Mouse (Mus musculus): ENCODE data around the gene Ibtk. TPM values are rescaled to one million over a fixed set of nuclear protein-coding genes. Genes with fewer than 3 reads are reported as not detected.

Ibtk gene
- total and polyA plus RNA-seq, 3 experiments, result 20.0 to 53.7 (median 21.1) TPM

DNA sequence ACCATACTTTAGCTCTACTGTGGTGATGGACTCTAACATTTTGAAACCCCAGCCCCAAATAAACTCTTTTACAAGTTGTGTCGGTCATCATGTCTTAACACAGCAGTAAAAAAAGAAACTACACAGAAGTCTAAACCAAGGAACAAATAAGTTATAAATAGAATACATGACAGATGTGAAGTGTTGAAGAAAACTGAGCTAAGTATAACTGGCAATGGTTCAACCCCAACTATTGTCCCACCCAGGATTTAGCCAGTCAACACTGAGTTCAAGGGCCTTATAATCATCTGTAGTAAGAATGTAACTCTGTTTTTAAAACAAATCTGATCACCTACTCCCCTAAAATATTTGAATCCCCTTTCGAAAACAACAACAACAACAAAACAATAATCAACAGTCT is 3.6 kb downstream of the Ibtk start:
- Histone ChIP-seq H3K27ac (ENCODE audit: control insufficient read depth, low read depth, low read length) (no peak overlapping the region), H3K4me1 (ENCODE audit: control insufficient read depth in 1 of 2, insufficient read depth in 2 of 2, low read length in 2 of 2) (peaks cover 0 to 6% of the 10 kb centered on the region in 2 experiments; a peak in 1 of 4 replicates), H3K4me3 (ENCODE audit: control insufficient read depth in 1 of 2, insufficient read depth in 1 of 2, low read depth in 2 of 2, low read length in 2 of 2) (no peak overlapping the region), H3K79me2 (ENCODE audit: control insufficient read depth, insufficient read depth, low read length, poor library complexity) (peaks cover 32% of the 10 kb centered on the region), H3K36me3 (ENCODE audit: control insufficient read depth in 1 of 2, insufficient read depth in 2 of 2, low read length in 2 of 2) (peaks cover 10 to 14% of the 10 kb centered on the region in 2 experiments), H3K9ac (ENCODE audit: control insufficient read depth, low read depth, low read length, poor library complexity, severe bottlenecking) (no peak overlapping the region), H3K9me3 (replicated peaks; ENCODE audit: insufficient read depth, low read length) (no peaks in the 10 kb centered on the region), H3K27me3 (ENCODE audit: control insufficient read depth in 1 of 2, insufficient read depth in 2 of 2, low read length in 2 of 2) (no peaks in the 10 kb centered on the region)
- TF ChIP-seq MXI1 (IDR thresholded peaks at IDR 0.05; ENCODE audit: low read depth, low read length) (no peak), BHLHE40 (IDR thresholded peaks at IDR 0.05; ENCODE audit: borderline replicate concordance, low read depth, low read length) (no peak), NELFE (IDR thresholded peaks at IDR 0.05; ENCODE audit: low read depth, low read length) (no peak), MAX (IDR thresholded peaks at IDR 0.05; ENCODE audit: low read length) (no peak), HCFC1 (IDR thresholded peaks at IDR 0.05; ENCODE audit: low read depth, low read length) (no peak), MAFK (IDR thresholded peaks at IDR 0.05; ENCODE audit: borderline replicate concordance, low read depth, low read length) (no peak)
- no peak for DNase-seq (ENCODE audit: low read depth, low spot score)

DNA sequence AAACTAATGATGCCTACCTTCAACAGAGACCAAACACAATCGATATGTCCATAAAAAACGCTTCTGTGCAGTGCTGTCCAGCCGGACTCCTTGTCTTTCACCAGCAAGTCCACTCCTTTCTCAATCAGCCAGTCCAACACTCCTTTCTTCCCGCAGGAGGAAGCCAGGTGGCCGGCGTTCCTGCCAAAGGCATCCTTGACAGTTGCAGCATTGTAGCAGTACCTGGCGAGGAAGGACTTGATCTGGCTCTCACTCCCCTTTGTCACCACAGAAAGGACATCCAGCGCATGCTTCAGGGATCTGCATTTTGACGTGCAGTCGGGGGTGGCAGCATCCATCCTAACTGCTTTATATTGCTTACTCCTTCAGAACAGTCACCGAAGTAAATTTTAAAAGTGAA is 5.8 kb downstream of the Ibtk start:
- no peak for DNase-seq (ENCODE audit: low read depth, low spot score)
- H3K9me3 ChIP-seq (replicated peaks; ENCODE audit: insufficient read depth, low read length), result no peaks in the 10 kb centered on the region
- no peak for TF ChIP-seq MEF2A (IDR thresholded peaks at IDR 0.05; ENCODE audit: extremely low read depth, insufficient replicate concordance, low read depth, low read length, poor library complexity, severe bottlenecking)
- no peak for TF ChIP-seq ZNF384 (IDR thresholded peaks at IDR 0.05; ENCODE audit: low read depth, low read length)
- TF ChIP-seq USF2 (IDR thresholded peaks at IDR 0.05; ENCODE audit: borderline replicate concordance in 1 of 2, insufficient read depth in 1 of 2, low read depth in 1 of 2, low read length in 2 of 2), result no peak
- TF ChIP-seq RAD21 (IDR thresholded peaks at IDR 0.05; ENCODE audit: low read depth, low read length), result no peak
- no peak for TF ChIP-seq ELF1 (IDR thresholded peaks at IDR 0.05; ENCODE audit: low read depth, low read length)
- no peak for TF ChIP-seq MXI1 (IDR thresholded peaks at IDR 0.05; ENCODE audit: low read depth, low read length)
- TF ChIP-seq POLR2A (IDR thresholded peaks at IDR 0.05; ENCODE audit: control insufficient read depth in 1 of 2, insufficient read depth in 1 of 2, low read depth in 1 of 2, low read length in 2 of 2, poor library complexity in 1 of 2), result no peak
- TF ChIP-seq MYB (IDR thresholded peaks at IDR 0.05; ENCODE audit: low read depth, low read length), result no peak
- peaks cover 24% of the 10 kb centered on the region for H3K79me2 ChIP-seq (ENCODE audit: control insufficient read depth, insufficient read depth, low read length, poor library complexity)
- peaks cover 10 to 22% of the 10 kb centered on the region in 2 experiments for H3K36me3 ChIP-seq (ENCODE audit: control insufficient read depth in 1 of 2, insufficient read depth in 2 of 2, low read length in 2 of 2)
- H3K4me1 ChIP-seq (ENCODE audit: control insufficient read depth in 1 of 2, insufficient read depth in 2 of 2, low read length in 2 of 2), result peaks cover 0 to 6% of the 10 kb centered on the region in 2 experiments; a peak in 1 of 4 replicates
- H3K27ac ChIP-seq (ENCODE audit: control insufficient read depth, low read depth, low read length), result no peak overlapping the region
- H3K9ac ChIP-seq (ENCODE audit: control insufficient read depth, low read depth, low read length, poor library complexity, severe bottlenecking), result no peak overlapping the region
- H3K4me3 ChIP-seq (ENCODE audit: control insufficient read depth in 1 of 2, insufficient read depth in 1 of 2, low read depth in 2 of 2, low read length in 2 of 2), result no peak overlapping the region
- H3K27me3 ChIP-seq (ENCODE audit: control insufficient read depth in 1 of 2, insufficient read depth in 2 of 2, low read length in 2 of 2), result no peaks in the 10 kb centered on the region

DNA sequence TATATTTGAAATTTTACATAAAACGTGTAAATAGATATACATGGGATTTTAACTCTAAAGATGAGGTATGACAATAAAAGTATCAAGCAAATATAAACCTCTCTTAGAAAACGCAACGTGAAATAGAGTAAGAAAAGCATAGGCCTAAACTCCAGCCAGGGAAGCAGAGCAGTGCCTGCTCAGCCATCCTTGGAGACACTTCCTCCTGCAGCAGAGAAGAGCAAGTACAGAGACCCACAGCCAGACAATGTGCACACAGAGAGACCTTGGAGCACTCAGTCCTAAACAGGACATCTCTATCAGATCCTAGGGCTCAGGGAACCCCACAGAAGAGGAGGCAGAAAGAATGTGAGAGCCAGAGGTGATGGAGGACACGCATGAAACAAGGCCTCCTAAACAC is 7.0 kb downstream of the Ibtk start:
- Histone ChIP-seq H3K4me1 (ENCODE audit: control insufficient read depth in 1 of 2, insufficient read depth in 2 of 2, low read length in 2 of 2) (no peaks in the 10 kb centered on the region), H3K36me3 (ENCODE audit: control insufficient read depth in 1 of 2, insufficient read depth in 2 of 2, low read length in 2 of 2) (peaks cover 4 to 22% of the 10 kb centered on the region in 2 experiments), H3K9ac (ENCODE audit: control insufficient read depth, low read depth, low read length, poor library complexity, severe bottlenecking) (no peak overlapping the region), H3K27ac (ENCODE audit: control insufficient read depth, low read depth, low read length) (no peak overlapping the region), H3K27me3 (ENCODE audit: control insufficient read depth in 1 of 2, insufficient read depth in 2 of 2, low read length in 2 of 2) (no peaks in the 10 kb centered on the region), H3K9me3 (replicated peaks; ENCODE audit: insufficient read depth, low read length) (no peaks in the 10 kb centered on the region), H3K4me3 (ENCODE audit: control insufficient read depth in 1 of 2, insufficient read depth in 1 of 2, low read depth in 2 of 2, low read length in 2 of 2) (no peak overlapping the region), H3K79me2 (ENCODE audit: control insufficient read depth, insufficient read depth, low read length, poor library complexity) (peaks cover 17% of the 10 kb centered on the region)
- TF ChIP-seq BHLHE40 (IDR thresholded peaks at IDR 0.05; ENCODE audit: borderline replicate concordance, low read depth, low read length), result no peak
- TF ChIP-seq E2F4 (IDR thresholded peaks at IDR 0.05; ENCODE audit: borderline replicate concordance, low read depth, low read length), result no peak
- no peak for TF ChIP-seq MYC (IDR thresholded peaks at IDR 0.05; ENCODE audit: low read depth, low read length)
- TF ChIP-seq EP300 (IDR thresholded peaks at IDR 0.05; ENCODE audit: low read depth in 1 of 2, low read length in 2 of 2), result no peak
- no peak for TF ChIP-seq JUND (IDR thresholded peaks at IDR 0.05; ENCODE audit: low read depth, low read length)
- no peak for TF ChIP-seq TBP (IDR thresholded peaks at IDR 0.05; ENCODE audit: low read depth, low read length)
- TF ChIP-seq KAT2A (conservative IDR thresholded peaks at IDR 0.05; ENCODE audit: low read depth, low read length), result no peak
- TF ChIP-seq CHD2 (IDR thresholded peaks at IDR 0.05; ENCODE audit: low read length), result no peak
- no peak for TF ChIP-seq CHD1 (IDR thresholded peaks at IDR 0.05; ENCODE audit: low read depth, low read length)
- TF ChIP-seq USF2 (IDR thresholded peaks at IDR 0.05; ENCODE audit: borderline replicate concordance in 1 of 2, insufficient read depth in 1 of 2, low read depth in 1 of 2, low read length in 2 of 2), result no peak
- no peak for DNase-seq (ENCODE audit: low read depth, low spot score)

Measured in MEL (cell line).